Mouse (Mus musculus): ENCODE measurements around the gene Psma2. TPM values are rescaled to one million over a fixed set of nuclear protein-coding genes. Genes with fewer than 3 reads are reported as not detected.
A peak's percentile ranks its signal among the peaks of the same experiment; 100 is the strongest.

Gene Psma2
- 139 and 158 TPM in 2 replicates for polyA plus RNA-seq (2015; fragmentation: Nextera tagmentation; extraction: Ambion mirVana)

- H3K27ac ChIP-seq (ENCODE audit: low read length): peak within 1 kb of the TSS; percentile 80
- under 1% methylated on average over 42 of the region's 42 CpGs for WGBS
- no peaks in the 10 kb centered on the region for H3K9me3 ChIP-seq (ENCODE audit: low read length)
- peak within 1 kb of the TSS; percentile 60 for H3K4me2 ChIP-seq (replicated peaks; ENCODE audit: low read depth, low read length)
- H3K4me1 ChIP-seq (ENCODE audit: insufficient read depth, low read depth, low read length): no peaks in the 10 kb centered on the region; the same call in 1 of the 2 replicates
- no peak for TF ChIP-seq CTCF (IDR thresholded peaks at IDR 0.05)
- TF ChIP-seq EP300 (IDR thresholded peaks at IDR 0.05): no peak
- no peaks in the 10 kb centered on the region for H3K27me3 ChIP-seq (replicated peaks; ENCODE audit: insufficient read depth, low read length)
- ATAC-seq (peak; percentile 99), DNase-seq (ENCODE audit: low spot score) (peak; percentile 100)
- H3K36me3 ChIP-seq (ENCODE audit: insufficient read depth, low read length): peaks cover 3% of the 10 kb centered on the region; the same call in 1 of the 2 replicates
- H3K4me3 ChIP-seq (ENCODE audit: low read depth, low read length): peak within 1 kb of the TSS; percentile 76
- peak within 1 kb of the TSS; percentile 90 for H3K9ac ChIP-seq (replicated peaks; ENCODE audit: low read depth)
These were observed at the start of gene Psma2, which contains the start of gene Mrpl32 for GRCm38 (mm10) chr13:14612926-14613529. Gene Psma2 (plus strand): TSS chr13:14613240. Gene Mrpl32 (minus strand): TSS chr13:14613165.

DNA sequence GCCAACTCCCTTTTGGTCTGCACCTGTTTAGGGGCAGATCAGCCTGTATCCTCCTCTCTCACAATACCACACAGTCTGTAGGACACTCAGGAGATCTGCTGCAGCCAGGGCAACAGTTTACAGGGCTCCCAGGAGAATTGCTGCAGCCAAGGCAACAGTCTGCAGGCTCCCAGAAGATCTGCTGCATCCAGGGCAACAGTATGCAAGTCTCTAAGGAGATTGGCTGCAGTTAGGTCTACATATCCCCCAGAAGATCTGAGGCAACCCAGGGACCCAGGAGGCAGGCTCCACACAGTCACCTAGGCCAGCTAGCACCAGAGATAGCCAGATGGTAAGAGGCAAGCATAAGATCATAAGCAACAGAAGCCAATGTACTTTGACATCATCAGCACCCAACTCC lies 38.9 kb upstream of the Psma2 start:
- H3K4me2 ChIP-seq (replicated peaks; ENCODE audit: low read depth, low read length): no peak overlapping the region
- no peaks in the 10 kb centered on the region for H3K36me3 ChIP-seq (ENCODE audit: insufficient read depth, low read length)
- no peak overlapping the region for H3K27ac ChIP-seq (ENCODE audit: low read length)
- DNase-seq (ENCODE audit: low spot score): no peak
- H3K4me3 ChIP-seq (ENCODE audit: low read depth, low read length): no peak overlapping the region
- no peak for ATAC-seq
- H3K9ac ChIP-seq (replicated peaks; ENCODE audit: low read depth): no peak overlapping the region
- no peaks in the 10 kb centered on the region for H3K4me1 ChIP-seq (ENCODE audit: insufficient read depth, low read depth, low read length)
- H3K27me3 ChIP-seq (replicated peaks; ENCODE audit: insufficient read depth, low read length): no peaks in the 10 kb centered on the region
- H3K9me3 ChIP-seq (ENCODE audit: low read length): no peaks in the 10 kb centered on the region
- no peak for TF ChIP-seq EP300 (IDR thresholded peaks at IDR 0.05)
- TF ChIP-seq CTCF (IDR thresholded peaks at IDR 0.05): no peak

- Histone ChIP-seq H3K9ac (replicated peaks; ENCODE audit: low read depth) (no peak overlapping the region), H3K9me3 (ENCODE audit: low read length) (no peaks in the 10 kb centered on the region), H3K4me1 (ENCODE audit: insufficient read depth, low read depth, low read length) (no peaks in the 10 kb centered on the region), H3K27me3 (replicated peaks; ENCODE audit: insufficient read depth, low read length) (no peaks in the 10 kb centered on the region), H3K27ac (ENCODE audit: low read length) (no peak overlapping the region), H3K4me3 (ENCODE audit: low read depth, low read length) (no peak overlapping the region), H3K36me3 (ENCODE audit: insufficient read depth, low read length) (no peaks in the 10 kb centered on the region), H3K4me2 (replicated peaks; ENCODE audit: low read depth, low read length) (no peak overlapping the region)
- 68% methylated on average over 3 of the region's 3 CpGs for WGBS
- DNase-seq (ENCODE audit: low spot score) (no peak), ATAC-seq (no peak)
- TF ChIP-seq EP300 (IDR thresholded peaks at IDR 0.05) (no peak), CTCF (IDR thresholded peaks at IDR 0.05) (no peak)
These were observed 32.6 kb upstream of the Psma2 start for GRCm38 (mm10) chr13:14580392-14580791.

- no peak for DNase-seq (ENCODE audit: low spot score)
- H3K4me3 ChIP-seq (ENCODE audit: low read depth, low read length): no peak overlapping the region
- TF ChIP-seq EP300 (IDR thresholded peaks at IDR 0.05): no peak
- TF ChIP-seq CTCF (IDR thresholded peaks at IDR 0.05): no peak
- H3K9ac ChIP-seq (replicated peaks; ENCODE audit: low read depth): no peak overlapping the region
- ATAC-seq: no peak
- H3K4me1 ChIP-seq (ENCODE audit: insufficient read depth, low read depth, low read length): no peaks in the 10 kb centered on the region
- H3K27ac ChIP-seq (ENCODE audit: low read length): no peak overlapping the region
- 97% methylated on average over 2 of the region's 2 CpGs for whole genome bisulfite sequencing
- H3K9me3 ChIP-seq (ENCODE audit: low read length): no peaks in the 10 kb centered on the region
- no peaks in the 10 kb centered on the region for H3K36me3 ChIP-seq (ENCODE audit: insufficient read depth, low read length)
- H3K4me2 ChIP-seq (replicated peaks; ENCODE audit: low read depth, low read length): no peak overlapping the region
- no peaks in the 10 kb centered on the region for H3K27me3 ChIP-seq (replicated peaks; ENCODE audit: insufficient read depth, low read length)
These were observed 10.3 kb upstream of the Psma2 start for GRCm38 (mm10) chr13:14602744-14603143.

- Histone ChIP-seq H3K9ac (replicated peaks; ENCODE audit: low read depth) (no peak overlapping the region), H3K4me2 (replicated peaks; ENCODE audit: low read depth, low read length) (no peak overlapping the region), H3K4me1 (ENCODE audit: insufficient read depth, low read depth, low read length) (no peaks in the 10 kb centered on the region; the same call in 1 of the 2 replicates), H3K27me3 (replicated peaks; ENCODE audit: insufficient read depth, low read length) (no peaks in the 10 kb centered on the region), H3K9me3 (ENCODE audit: low read length) (no peaks in the 10 kb centered on the region), H3K36me3 (ENCODE audit: insufficient read depth, low read length) (0 out of 2 replicates have a peak, but pooled peaks cover 3% of the 10 kb centered on the region), H3K27ac (ENCODE audit: low read length) (no peak overlapping the region), H3K4me3 (ENCODE audit: low read depth, low read length) (no peak overlapping the region)
- ATAC-seq: peak; percentile 88
- peak; percentile 72 for DNase-seq (ENCODE audit: low spot score)
- no peak for TF ChIP-seq CTCF (IDR thresholded peaks at IDR 0.05)
- TF ChIP-seq EP300 (IDR thresholded peaks at IDR 0.05): peak; percentile 65; the same call in 1 of the 2 replicates
These were observed 5.4 kb upstream of the Psma2 start for GRCm38 (mm10) chr13:14607616-14608015.

DNA sequence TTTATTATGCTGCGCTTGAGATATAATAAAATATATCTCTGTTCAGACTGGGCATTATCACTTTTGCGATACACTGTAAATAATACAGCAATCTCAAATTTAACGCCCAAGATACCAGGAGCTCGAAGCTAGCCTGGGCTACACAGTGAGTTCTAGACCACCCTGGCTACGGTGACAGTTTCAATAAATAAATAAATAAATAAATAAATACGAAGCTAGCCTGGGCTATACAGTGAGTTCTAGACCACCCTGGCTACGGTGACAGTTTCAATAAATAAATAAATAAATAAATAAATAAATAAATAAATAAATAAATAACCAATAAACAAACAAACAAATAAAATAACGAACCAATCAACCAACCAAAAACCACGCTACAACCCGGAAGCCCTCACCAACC lies 577 bp upstream of the Psma2 start:
- Histone ChIP-seq H3K27ac (ENCODE audit: low read length) (peak overlapping the region; percentile 78), H3K9me3 (ENCODE audit: low read length) (no peaks in the 10 kb centered on the region), H3K9ac (replicated peaks; ENCODE audit: low read depth) (peak overlapping the region; percentile 71), H3K4me1 (ENCODE audit: insufficient read depth, low read depth, low read length) (no peaks in the 10 kb centered on the region; the same call in 1 of the 2 replicates), H3K36me3 (ENCODE audit: insufficient read depth, low read length) (peaks cover 3% of the 10 kb centered on the region; the same call in 1 of the 2 replicates), H3K4me3 (ENCODE audit: low read depth, low read length) (peak overlapping the region; percentile 76), H3K4me2 (replicated peaks; ENCODE audit: low read depth, low read length) (peak overlapping the region; percentile 52), H3K27me3 (replicated peaks; ENCODE audit: insufficient read depth, low read length) (no peaks in the 10 kb centered on the region)
- no peak for DNase-seq (ENCODE audit: low spot score)
- no peak for TF ChIP-seq CTCF (IDR thresholded peaks at IDR 0.05)
- no peak for TF ChIP-seq EP300 (IDR thresholded peaks at IDR 0.05)
- 7% methylated on average over 10 of the region's 10 CpGs for WGBS
- ATAC-seq: peak; percentile 11; the same call in 1 of the 2 replicates

All from lung, postnatal 0 days (tissue).